Mouse (Mus musculus) limb, embryonic 14.5 days (tissue): Measurements from ENCODE around the gene Evpl. TPM values are rescaled to one million over a fixed set of nuclear protein-coding genes. Genes with fewer than 3 reads are reported as not detected.

Experiments used
- ATAC-seq: fragments of 200-750 bp; cut with Nextera tagmentation; 2 replicates; pipeline ENCODE4 v1.8.0; 2017; ENCODE audit warnings: low read depth, moderate number of reproducible peaks, moderate TSS enrichment; ENCODE audit not compliant: low FRiP score
- DNase-seq: peaks from one replicate; pipeline ENCODE4 v3.0.0-alpha.2; 2015; ENCODE audit warnings: low spot score
- H3K27ac ChIP-seq: fragments of 300-500 bp; sonication (generic); replicated peaks from 2 replicates; pipeline ENCODE4 v1.5.1; 2014; ENCODE audit warnings: low read depth, mild to moderate bottlenecking, low read length, moderate library complexity, mixed read lengths
- H3K27me3 ChIP-seq: fragments of 300-500 bp; sonication (generic); 2 replicates; pipeline ENCODE4 v1.6.1; 2014; ENCODE audit warnings: low read length, mixed read lengths; ENCODE audit not compliant: control insufficient read depth, insufficient read depth
- H3K36me3 ChIP-seq: fragments of 300-500 bp; sonication (generic); 2 replicates; pipeline ENCODE4 v1.6.1; 2014; ENCODE audit warnings: mild to moderate bottlenecking, low read length, moderate library complexity, mixed read lengths; ENCODE audit not compliant: control insufficient read depth, insufficient read depth
- H3K4me1 ChIP-seq: fragments of 300-500 bp; sonication (generic); 2 replicates; pipeline ENCODE4 v1.6.1; 2014; ENCODE audit warnings: antibody characterized with exemption, low read length, mixed read lengths; ENCODE audit not compliant: control insufficient read depth, insufficient read depth
- H3K4me2 ChIP-seq: fragments of 300-500 bp; sonication (generic); replicated peaks from 2 replicates; pipeline ENCODE4 v1.6.1; 2014; ENCODE audit warnings: low read depth, mild to moderate bottlenecking, low read length, moderate library complexity; ENCODE audit not compliant: severe bottlenecking
- H3K4me3 ChIP-seq: fragments of 300-500 bp; sonication (generic); replicated peaks from 2 replicates; pipeline ENCODE4 v1.5.1; 2014; ENCODE audit warnings: low read length
- H3K9ac ChIP-seq: fragments of 300-500 bp; sonication (generic); 2 replicates; pipeline ENCODE4 v1.6.1; 2014; ENCODE audit warnings: mild to moderate bottlenecking, low read depth, low read length, moderate library complexity; ENCODE audit not compliant: severe bottlenecking
- H3K9me3 ChIP-seq: fragments of 300-500 bp; sonication (generic); 2 replicates; pipeline ENCODE4 v1.6.1; 2016; ENCODE audit warnings: low read length; ENCODE audit not compliant: control insufficient read depth
- POLR2A ChIP-seq: fragments of 200-500 bp; IDR thresholded peaks from 2 replicates; pipeline ENCODE4 v1.8.0; 2012; ENCODE audit warnings: inconsistent platforms, mild to moderate bottlenecking, moderate library complexity, borderline replicate concordance; ENCODE audit not compliant: insufficient read depth, insufficient read length; ENCODE audit errors: extremely low read depth
- WGBS: fragments of 180-500 bp; shearing (Covaris S2); extraction: QIAGEN DNeasy Blood & Tissue Kit; methylation state at CpG from one replicate; pipeline ENCODE4 v1.1.7; 2014; 5-methylcytosine and 5-hydroxymethylcytosine counted together
- polyA plus RNA-seq, 2 experiments: library from polyadenylated mRNA; depleted of rRNA in 1 of 2; stranded (reverse) in 1 of 2; unstranded in 1 of 2; fragments of >200 nt; fragmentation: Nextera tagmentation in 1 of 2; extraction: Ambion mirVana in 1 of 2; gene quantifications; 2 replicates each; pipeline versions ENCODE4 v1.2.1 to v1.2.3; 2012 to 2014

Gene Evpl
- polyA plus RNA-seq, 2 experiments: 8.2 to 21.8 TPM

DNA sequence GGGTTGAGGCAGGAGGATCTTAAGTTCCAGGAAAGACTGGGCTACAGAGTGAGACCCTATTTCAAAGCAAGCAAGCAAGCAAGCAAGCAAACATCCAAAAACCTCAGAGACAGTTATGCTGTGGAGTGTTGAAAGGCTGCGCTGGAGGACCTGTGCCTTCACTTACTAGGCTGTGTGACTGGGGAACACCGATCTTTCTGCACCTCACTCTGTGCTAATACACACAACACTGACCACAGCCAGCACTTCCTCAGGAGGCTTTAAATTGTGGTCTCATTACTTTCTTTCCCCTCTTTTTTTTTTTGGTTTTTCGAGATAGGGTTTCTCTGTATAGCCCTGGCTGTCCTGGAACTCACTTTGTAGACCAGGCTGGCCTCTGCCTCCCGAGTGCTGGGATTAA lies 28.0 kb upstream of the Evpl start:
- Histone ChIP-seq H3K27me3 (no peaks in the 10 kb centered on the region), H3K9ac (no peak overlapping the region), H3K27ac (no peak overlapping the region), H3K36me3 (peaks cover 99% of the 10 kb centered on the region), H3K4me3 (no peak overlapping the region), H3K4me2 (no peak overlapping the region), H3K4me1 (no peaks in the 10 kb centered on the region), H3K9me3 (no peaks in the 10 kb centered on the region)
- WGBS: 94% methylated on average over 4 of the region's 4 CpGs
- no peak for DNase-seq
- ATAC-seq: no peak
- no peak for TF ChIP-seq POLR2A

DNA sequence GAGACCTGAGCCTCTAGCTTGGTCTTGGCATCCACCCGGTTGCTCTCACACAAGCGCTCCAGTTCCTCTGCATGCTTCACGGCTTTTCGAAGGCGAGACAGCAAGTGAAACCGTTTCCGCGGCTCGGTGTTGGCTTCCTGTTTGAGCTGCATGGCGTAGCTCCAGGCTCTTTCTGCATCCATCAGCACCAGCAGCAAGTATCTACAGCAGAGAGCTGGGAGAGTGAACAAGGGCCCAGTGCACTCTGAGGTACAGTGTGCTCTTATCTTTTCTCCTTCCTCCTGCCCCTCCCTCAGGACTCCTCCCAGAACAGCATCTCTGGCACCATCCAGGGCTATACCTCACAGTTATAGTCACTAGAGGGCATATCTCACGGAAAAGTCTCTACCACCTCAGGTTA lies 27.5 kb upstream of the Evpl start:
- H3K4me1 ChIP-seq: no peaks in the 10 kb centered on the region
- no peak overlapping the region for H3K27ac ChIP-seq
- 92% methylated on average over 11 of the region's 11 CpGs for WGBS
- no peaks in the 10 kb centered on the region for H3K27me3 ChIP-seq
- ATAC-seq (no peak), DNase-seq (no peak)
- no peak overlapping the region for H3K9ac ChIP-seq
- H3K9me3 ChIP-seq: no peaks in the 10 kb centered on the region
- H3K36me3 ChIP-seq: peaks cover 99% of the 10 kb centered on the region
- no peak overlapping the region for H3K4me2 ChIP-seq
- H3K4me3 ChIP-seq: no peak overlapping the region
- no peak for TF ChIP-seq POLR2A

- Histone ChIP-seq H3K4me2 (no peak overlapping the region), H3K9me3 (no peaks in the 10 kb centered on the region), H3K36me3 (peaks cover 94% of the 10 kb centered on the region), H3K9ac (no peak overlapping the region), H3K4me1 (no peaks in the 10 kb centered on the region), H3K27me3 (no peaks in the 10 kb centered on the region), H3K4me3 (no peak overlapping the region), H3K27ac (no peak overlapping the region)
- DNase-seq (no peak), ATAC-seq (no peak)
- WGBS: 72% methylated on average over 7 of the region's 7 CpGs
- TF ChIP-seq POLR2A: no peak
Observed at GRCm38 (mm10) chr11:116260259-116260658, 22.4 kb upstream of the Evpl start.

DNA sequence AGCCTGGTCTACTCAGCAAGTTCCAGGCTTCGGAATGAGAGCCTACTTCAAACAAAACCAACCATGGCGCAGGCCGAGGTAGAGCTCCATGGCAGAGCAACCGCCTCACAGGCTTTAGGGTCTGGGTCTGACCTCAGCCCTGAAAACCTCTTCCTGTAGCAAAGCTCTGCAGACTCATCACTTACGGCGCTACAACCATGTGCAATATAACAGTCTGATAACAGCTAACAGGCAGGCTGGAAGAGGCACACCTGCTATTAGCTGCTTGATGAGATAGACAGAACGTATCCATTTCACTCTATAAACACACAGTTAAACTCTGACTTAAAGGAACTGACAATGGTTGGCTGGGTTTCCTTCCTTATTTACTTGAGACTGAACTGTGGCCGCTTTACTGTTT lies 21.6 kb upstream of the Evpl start:
- no peak overlapping the region for H3K27ac ChIP-seq
- H3K36me3 ChIP-seq: peaks cover 95% of the 10 kb centered on the region
- H3K4me1 ChIP-seq: no peaks in the 10 kb centered on the region
- TF ChIP-seq POLR2A: no peak
- DNase-seq: no peak
- no peak overlapping the region for H3K4me2 ChIP-seq
- H3K9ac ChIP-seq: no peak overlapping the region
- no peaks in the 10 kb centered on the region for H3K9me3 ChIP-seq
- no peak overlapping the region for H3K4me3 ChIP-seq
- ATAC-seq: no peak
- 88% methylated on average over 8 of the region's 8 CpGs for WGBS
- no peaks in the 10 kb centered on the region for H3K27me3 ChIP-seq

- no peak for TF ChIP-seq POLR2A
- H3K9me3 ChIP-seq: no peaks in the 10 kb centered on the region
- ATAC-seq: no peak
- no peak for DNase-seq
- H3K4me3 ChIP-seq: no peak overlapping the region
- H3K36me3 ChIP-seq: peaks cover 95% of the 10 kb centered on the region
- no peak overlapping the region for H3K27ac ChIP-seq
- H3K4me1 ChIP-seq: no peaks in the 10 kb centered on the region
- no peak overlapping the region for H3K9ac ChIP-seq
- H3K27me3 ChIP-seq: no peaks in the 10 kb centered on the region
- no peak overlapping the region for H3K4me2 ChIP-seq
- 77% methylated on average over 9 of the region's 9 CpGs for WGBS
Observed at GRCm38 (mm10) chr11:116255982-116256675, 18.3 kb upstream of the Evpl start.
